Mouse (Mus musculus) NIH3T3 (cell line): ENCODE results near the gene Gm5294.

ENCODE experiments used
- DNase-seq: peaks from one replicate; pipeline ENCODE4 v3.0.0-alpha.2; 2012; ENCODE audit warnings: low read depth

Gene Gm5294

DNA sequence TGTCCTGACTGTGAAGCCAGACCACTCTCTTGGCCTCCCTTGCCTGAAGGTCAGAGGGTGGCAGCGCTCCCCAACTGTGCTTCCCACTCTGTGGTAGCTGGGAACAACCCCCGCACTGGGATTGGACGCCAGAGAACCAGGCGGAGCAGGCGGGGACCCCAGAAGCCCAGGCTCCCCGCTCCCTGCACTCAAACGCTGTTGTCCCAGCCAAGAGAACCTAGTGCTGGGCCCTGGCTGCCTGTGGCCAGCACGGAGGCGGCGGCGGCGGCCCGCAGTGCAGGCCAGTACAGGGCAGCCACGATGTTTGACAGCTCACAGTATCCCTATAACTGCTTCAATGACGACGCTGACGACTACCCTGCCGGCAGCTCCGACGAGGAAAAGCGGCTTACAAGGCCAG lies at the start of gene Gm5294:
Gm5294 (plus strand) TSS at position 301 of the 400 bp plus-strand sequence.
- DNase-seq, result no peak

DNA sequence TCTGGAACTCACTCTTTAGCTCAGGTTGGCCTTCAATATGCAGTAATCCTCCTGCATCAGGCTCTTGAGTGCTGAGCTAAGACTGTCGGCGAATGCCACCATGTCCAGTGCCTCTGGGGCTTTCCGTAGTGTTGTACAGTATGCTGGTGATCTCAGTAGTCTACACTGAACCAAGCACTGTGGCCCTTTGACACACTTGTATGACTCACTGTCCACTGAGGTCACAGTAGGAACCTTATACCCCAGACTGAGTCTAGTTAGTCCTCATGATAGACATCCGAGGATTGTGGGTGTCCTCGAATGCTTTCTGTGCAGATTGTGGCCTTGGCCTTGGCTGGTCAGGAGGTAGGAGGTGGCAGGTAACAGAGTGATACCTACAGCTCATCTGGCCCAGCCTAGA lies 44.8 kb upstream of the Gm5294 start:
- no peak for DNase-seq

DNA sequence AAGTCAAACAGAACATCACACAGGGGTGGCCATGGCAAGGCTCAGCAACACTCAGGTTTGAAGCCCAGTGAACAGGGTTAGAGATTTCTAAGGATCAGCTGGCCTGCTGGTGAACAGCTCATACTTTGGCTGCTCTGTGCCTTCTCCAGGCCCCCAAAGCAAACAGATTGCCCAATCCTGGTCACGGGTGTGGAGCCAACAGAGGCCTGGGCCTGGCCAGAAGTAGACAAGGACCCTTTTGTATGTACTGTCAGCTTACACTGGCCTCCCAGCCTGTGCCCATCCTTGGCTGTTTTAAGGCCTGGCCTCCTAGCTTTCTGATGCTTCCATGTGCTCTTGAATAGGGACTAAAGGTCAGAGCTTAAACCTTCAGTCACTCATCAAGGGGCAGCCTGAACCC lies 43.5 kb upstream of the Gm5294 start:
- DNase-seq, result peak; percentile 87

- DNase-seq, result no peak
Measured at GRCm38 (mm10) chr5:138778731-138779463, 41.0 kb upstream of the Gm5294 start.

- peak; percentile 31 for DNase-seq
Measured at GRCm38 (mm10) chr5:138779655-138780054, 40.2 kb upstream of the Gm5294 start.

DNA sequence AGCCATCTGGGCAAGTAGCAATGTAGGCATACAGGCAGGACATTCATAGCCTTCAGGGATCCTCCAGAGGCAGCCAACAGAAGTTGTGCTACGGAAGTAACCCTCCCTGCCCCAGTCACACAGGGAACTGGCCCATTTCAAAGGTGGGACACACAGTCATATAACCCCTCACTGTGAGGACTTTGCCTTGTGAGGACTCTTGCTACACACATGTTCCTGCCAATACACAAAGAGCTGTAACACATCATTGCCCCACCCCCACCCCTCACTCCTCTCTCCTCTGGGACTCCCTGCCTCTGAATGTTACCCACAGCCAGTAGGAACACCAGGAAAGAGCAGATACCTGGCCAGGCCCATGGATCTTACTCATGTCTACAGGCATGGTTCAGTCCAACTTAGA lies 37.2 kb upstream of the Gm5294 start:
- DNase-seq, result no peak

DNA sequence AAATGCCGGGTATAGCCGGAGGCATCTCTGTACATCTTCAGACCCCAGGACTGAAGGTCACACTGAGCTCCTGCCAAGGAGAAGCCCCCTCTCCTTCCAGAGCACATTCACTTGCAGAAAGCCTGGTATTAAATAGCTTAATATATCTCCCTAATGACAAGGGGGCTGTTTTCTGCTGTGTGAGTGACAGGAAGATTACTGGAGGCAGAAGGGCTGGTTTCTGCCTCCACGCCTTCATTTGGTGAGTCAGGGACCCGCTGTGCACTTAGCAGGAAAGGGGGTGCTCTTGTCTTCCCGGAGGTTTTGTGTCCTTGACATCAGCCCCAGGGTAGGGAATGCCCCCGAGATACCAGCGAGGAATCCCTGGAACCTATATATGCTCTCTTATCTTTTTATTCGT lies 36.7 kb upstream of the Gm5294 start:
- DNase-seq, result no peak

- no peak for DNase-seq
Measured at GRCm38 (mm10) chr5:138785986-138786515, 33.8 kb upstream of the Gm5294 start.

DNA sequence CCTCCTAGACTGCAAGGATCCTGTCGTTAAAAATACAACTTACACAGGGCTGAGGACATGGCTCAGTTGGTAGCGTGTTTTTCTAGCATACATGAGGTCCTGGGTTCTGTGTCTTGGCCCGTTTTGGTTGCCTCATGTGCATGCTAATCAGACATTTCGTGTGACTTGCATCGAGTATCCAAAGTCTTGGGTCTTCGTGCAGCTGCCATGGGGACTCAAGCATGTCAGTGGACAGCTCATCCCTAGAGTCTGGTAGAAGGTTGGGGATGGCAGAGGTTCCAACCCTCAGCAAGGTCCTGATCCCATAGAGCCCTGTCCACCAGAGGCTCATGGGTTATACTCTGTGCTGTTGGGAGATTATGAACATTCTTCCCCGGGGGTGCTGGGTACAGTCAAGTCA lies 32.2 kb upstream of the Gm5294 start:
- DNase-seq, result no peak

- no peak for DNase-seq
Measured at GRCm38 (mm10) chr5:138788481-138789211, 31.2 kb upstream of the Gm5294 start.

DNA sequence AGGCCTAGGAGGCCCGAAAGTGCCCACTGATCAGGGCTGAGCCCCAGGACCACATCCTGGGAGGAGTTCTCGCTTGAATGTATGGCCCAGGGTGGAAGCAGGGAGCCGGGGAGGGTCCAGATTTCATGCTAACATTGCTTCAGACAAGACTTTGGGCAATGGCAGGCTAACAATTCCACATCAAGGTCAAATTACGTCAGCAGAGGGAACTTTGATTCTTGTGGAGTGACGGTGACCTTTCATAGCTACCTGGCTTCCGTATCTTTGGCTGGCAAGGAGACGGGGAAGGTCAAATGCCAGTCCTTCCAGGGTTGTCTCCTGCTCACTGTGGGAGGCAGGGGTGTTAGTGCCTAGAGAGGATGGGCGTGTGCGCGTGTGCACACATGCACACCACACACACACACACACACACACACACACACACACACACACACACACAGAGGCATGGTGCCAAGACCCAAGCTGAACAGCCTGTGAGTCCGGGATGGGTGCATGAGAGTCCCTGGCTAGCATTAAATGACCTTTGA lies 28.9 kb upstream of the Gm5294 start:
- no peak for DNase-seq

- no peak for DNase-seq
Measured at GRCm38 (mm10) chr5:138801588-138802116, 18.2 kb upstream of the Gm5294 start.

DNA sequence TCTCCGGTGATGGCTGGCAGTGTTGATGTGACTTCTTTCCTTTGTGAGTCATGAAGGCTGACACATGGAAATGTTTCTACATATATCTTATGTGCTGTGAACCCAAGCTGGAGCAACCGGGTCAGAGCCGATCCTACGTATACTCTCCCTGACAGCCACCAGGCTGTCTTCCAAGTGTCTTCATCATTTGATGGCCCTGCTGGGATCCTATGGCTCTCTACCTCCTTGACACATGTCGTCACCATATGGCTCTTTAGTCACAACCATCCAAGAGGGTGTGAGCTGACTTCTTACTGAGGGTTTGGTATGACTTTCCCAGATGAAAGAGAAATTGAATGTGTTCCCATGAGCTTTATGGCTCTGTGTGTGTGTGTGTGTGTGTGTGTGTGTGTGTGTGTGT lies 15.6 kb upstream of the Gm5294 start:
- DNase-seq, result no peak

DNA sequence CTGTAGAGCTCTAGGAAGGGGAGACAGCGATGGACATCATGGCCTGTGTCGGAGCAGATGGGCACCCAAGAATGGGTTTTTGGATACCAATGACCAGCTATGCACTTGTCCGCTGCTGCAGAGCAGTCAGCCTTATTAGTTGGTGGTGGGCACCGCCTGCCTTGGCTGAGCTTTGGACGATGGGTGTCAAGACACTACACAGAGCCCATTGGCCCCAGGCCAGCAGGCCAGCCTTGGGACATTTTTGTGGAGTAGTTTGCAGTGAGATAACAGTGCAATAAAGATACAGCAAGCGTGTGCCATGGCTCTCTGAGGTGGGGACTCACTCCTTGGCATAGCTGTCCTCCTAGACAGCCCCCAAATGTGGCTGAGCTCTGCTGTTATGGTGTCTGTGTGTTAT lies 10.1 kb upstream of the Gm5294 start:
- DNase-seq, result no peak

DNA sequence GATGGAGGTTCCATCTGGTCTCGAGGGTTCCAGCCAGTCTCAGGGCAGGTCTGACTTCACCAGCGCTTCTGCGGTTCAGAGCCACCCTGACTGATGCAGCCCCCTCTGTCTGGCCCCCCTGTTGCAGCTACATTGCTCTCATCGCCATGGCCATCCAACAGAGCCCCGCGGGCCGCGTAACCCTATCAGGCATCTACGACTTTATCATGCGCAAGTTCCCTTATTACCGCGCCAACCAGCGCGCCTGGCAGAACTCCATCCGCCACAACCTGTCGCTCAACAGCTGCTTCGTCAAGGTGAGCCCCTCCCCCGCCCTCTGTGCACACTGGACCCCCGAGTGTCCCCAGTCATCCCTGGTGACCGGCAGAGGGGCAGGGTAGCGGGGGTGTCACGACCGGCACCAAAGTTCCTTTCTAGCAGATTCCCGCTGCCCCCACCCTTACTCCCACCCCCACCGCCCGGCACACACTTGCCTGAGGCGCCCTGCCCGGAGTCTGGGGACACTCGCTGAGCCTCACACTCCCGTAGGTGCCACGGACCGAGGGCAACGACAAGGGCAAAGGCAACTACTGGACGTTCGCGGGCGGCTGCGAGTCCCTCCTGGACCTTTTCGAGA lies 945 bp downstream of the Gm5294 start:
- DNase-seq, result no peak

DNA sequence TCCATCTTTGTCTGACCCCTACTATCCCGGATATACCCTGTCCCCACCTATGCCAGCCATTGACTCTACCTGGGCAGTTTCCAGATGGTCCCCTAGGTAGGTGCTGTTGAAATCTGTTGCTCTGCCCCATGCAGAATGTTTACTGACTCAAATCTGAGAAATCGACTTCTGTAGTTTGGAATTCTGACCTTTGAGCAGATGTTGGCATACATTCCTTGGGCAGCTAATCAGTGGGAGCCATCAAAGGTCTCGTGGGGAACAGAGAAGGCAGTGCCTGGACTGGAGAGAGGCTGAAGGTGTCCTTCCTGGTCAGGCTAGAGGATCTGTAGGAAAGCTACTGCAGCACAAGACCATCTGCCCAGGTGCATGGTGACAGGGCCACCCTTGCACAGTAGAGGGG lies 5.2 kb downstream of the Gm5294 start:
- no peak for DNase-seq

- peak; percentile 34 for DNase-seq
Measured at GRCm38 (mm10) chr5:138833406-138833805, 13.5 kb downstream of the Gm5294 start.

DNA sequence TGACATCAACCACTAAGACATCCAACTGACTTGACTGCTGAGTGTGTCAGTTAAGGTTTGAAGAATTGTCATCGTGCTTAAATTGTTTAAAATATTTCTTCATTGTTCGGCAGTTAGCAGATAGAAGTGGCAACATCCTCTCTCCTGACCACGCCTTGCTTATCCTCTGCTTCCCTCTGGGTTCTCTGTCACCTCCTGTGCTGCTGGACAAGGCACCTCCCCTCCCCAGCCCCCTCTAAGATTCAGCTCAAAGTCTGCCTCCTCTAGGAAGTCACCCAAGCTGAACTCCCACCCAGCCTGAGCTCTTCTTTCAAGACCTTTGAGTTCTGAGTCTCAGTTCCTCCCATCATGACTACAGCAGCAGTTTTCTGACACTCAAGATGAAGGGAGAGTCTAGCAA lies 15.0 kb downstream of the Gm5294 start:
- DNase-seq, result no peak

DNA sequence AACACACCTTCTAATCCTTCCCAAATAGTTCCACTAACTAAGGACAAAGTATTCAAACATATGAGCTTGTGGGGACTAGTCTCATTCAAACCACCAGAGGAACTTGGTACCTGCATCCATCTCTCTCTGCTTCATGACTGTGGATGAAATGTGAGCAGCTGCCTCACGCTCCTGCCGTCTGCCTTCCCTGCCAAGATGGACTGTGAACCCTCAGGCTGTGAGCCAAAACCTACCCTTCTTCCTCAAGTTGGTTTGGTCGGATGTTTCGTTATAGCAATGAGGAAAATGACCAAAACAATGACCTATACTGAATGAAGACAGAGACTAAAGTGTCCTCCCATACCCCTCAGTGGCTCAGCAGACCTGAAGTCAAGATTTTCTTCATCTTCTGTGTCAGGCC lies 21.1 kb downstream of the Gm5294 start:
- no peak for DNase-seq

DNA sequence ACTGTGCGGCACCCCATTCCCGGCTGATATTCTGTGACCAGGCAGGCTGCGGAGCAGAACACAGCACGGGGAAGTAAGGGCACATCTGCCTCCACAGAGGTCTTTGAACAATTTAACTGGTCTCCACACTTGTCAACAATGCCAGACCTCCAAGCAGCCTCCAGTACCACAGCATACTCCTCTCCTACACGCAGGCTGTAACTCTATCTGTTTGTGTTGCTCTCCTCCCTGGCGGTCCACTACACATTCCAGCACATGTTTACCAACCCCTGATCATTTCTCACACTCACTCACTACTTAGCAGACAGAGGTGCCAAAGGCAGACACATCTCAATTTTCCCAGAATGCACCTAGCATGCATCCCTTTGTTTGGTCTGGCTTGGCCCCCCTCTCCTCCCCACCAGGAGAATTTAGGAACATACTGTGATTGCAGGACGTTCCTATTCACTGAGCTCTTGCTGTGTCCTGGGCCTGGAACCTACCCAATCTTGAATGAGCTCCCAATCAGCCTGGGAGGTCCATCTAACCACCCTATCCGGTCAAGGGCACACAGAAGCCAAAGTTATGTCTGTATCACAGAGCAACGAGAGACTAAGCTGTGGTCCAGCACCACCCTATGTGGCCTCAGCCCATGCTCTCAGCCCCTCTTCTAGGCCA lies 23.4 kb downstream of the Gm5294 start:
- no peak for DNase-seq

GRCm38 (mm10) chr5:138846506-138846905 lies 26.6 kb downstream of the Gm5294 start:
- no peak for DNase-seq

DNA sequence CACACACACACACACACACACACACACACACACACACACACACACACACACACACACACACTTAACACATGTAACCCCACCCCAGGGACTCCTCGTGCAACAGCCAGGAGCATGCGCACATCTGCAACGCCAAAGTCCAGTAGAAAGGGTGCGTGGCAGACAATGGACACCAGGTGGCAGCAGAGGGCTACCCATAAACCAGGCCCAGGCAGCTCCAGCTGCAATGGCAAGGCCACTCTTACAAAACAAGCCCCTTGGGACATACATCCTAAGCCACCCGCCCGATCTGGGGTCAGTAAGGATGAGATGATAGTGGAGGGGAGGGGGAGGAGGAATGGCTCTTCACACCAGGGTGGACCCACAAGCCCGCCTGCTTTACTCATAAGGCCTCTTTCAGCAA lies 28.2 kb downstream of the Gm5294 start:
- DNase-seq, result peak; percentile 92
